Mouse (Mus musculus): ENCODE data around the gene Mpeg1. TPM values are rescaled to one million over a fixed set of nuclear protein-coding genes. Genes with fewer than 3 reads are reported as not detected.

Gene Mpeg1
- polyA plus RNA-seq, 1 experiment from 2014 or later = 0.55 TPM

DNA sequence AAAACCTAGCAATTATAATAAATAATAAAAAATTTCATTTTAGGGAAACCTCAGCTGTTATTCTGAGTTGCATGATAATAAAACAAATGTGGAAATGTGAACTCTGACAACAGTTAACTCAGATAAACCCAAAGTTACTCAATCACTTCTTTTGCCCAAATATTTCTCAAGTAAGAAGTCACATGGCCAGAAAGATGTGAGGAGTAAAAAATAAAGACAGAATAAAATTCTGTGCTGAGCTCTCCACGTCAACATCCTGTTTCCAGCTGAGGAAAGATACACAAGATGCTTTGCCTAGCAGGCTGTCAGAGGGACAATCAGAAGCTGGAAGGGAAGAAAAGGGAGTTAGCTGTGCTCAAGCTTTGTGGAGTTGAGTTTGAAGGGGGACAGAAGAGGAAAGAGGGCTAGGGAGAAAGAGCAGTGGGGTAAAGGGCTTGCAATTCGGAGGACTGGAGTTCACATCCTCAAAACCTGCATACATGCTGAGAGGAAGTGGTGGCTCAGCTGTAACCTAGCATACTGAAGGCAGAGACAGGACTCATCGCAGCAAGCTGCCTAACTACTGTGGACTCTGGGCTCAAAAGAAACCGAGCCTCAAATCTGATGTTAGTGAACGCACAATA lies 20.4 kb upstream of the Mpeg1 start:
- H3K4me2 ChIP-seq = no peak overlapping the region
- 69% methylated on average over 5 of the region's 5 CpGs for WGBS

DNA sequence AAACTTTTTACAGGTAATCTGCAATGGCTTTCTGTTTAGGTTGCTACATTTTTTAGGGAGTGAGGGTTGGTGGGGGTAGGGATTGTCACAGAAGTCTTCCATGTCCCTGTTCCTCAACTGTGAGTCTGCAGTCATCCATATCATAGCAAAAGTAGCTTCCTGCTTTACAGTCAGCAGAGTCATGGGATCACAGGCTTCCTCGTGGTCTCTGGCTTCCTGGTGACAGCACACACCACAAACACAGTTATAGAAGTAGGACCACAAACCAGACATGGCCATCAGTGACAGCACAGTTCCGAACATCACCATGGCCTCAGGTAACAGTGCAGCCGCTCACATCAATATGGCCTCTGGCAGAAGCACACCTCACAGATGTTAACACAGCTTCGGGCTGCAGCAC lies 18.0 kb upstream of the Mpeg1 start:
- no peak overlapping the region for H3K9ac ChIP-seq
- no peak overlapping the region for H3K4me3 ChIP-seq (replicated peaks)
- H3K27ac ChIP-seq = no peak overlapping the region
- no peaks in the 10 kb centered on the region for H3K36me3 ChIP-seq (replicated peaks)
- no peaks in the 10 kb centered on the region for H3K9me3 ChIP-seq
- 87% methylated on average over 4 of the region's 4 CpGs for WGBS
- no peak for ATAC-seq (ENCODE audit: low FRiP score)
- no peak overlapping the region for H3K4me2 ChIP-seq
- H3K27me3 ChIP-seq = no peaks in the 10 kb centered on the region
- H3K4me1 ChIP-seq = no peaks in the 10 kb centered on the region

More for the DNA sequence above, 20.4 kb upstream of the Mpeg1 start:
- H3K4me1 ChIP-seq = no peaks in the 10 kb centered on the region
- H3K27ac ChIP-seq = no peak overlapping the region
- no peak overlapping the region for H3K4me3 ChIP-seq (replicated peaks)
- no peaks in the 10 kb centered on the region for H3K9me3 ChIP-seq
- no peak overlapping the region for H3K9ac ChIP-seq
- H3K36me3 ChIP-seq (replicated peaks) = no peaks in the 10 kb centered on the region
- no peaks in the 10 kb centered on the region for H3K27me3 ChIP-seq
- no peak for ATAC-seq (ENCODE audit: low FRiP score)

DNA sequence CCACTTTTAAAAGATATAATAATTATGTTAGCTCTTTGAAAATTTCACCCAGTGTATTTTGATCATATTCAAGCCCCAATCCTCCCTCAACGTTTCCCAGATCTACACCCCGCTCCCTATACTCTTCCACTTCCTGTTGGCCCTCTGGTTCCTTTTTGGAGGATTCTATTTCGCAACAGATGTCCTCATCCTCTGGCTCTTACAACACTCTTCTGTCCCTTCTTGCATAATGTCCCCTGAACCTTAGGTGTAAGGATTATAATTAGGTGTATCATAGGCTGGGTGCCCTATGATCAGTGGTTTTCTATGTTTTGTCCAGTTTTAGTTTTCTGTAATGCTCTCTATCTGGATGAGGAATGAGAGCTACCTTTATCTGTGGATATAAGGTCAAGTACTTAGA lies 15.6 kb upstream of the Mpeg1 start:
- 85% methylated on average over 3 of the region's 3 CpGs for WGBS
- no peak for ATAC-seq (ENCODE audit: low FRiP score)

DNA sequence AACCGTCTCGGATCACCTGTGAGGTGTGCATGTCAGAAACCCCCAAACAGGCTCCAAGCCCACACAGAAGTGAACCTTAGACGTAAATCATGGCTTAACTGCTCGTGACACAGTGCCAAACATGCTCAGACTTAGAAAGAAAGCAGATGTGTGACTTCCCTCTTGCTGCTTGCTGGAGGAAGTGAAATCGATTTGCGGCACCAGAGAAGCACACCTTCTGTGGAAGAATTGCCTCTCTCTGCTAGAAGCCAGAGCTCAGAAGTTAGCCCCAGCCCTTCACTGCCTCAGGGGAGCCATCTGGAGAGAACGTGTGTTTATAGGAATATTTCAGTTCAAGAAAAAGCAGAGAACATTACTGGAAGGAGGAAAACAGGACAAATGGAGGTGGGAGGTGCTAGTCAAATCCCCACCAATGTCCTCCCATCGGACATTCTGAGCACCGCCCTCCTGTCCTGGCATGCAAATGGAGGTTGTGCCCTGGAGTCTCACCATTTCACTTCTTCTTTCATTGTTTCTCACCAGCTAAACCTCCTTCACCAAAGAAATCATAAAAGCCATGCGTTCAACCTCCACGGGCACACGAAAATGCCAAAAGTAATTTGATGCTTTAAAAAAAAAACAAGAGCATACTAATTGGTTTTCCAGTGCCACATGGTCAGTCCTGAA lies 3.0 kb upstream of the Mpeg1 start:
- H3K9me3 ChIP-seq = no peaks in the 10 kb centered on the region
- no peak overlapping the region for H3K4me3 ChIP-seq (replicated peaks)
- no peak for ATAC-seq (ENCODE audit: low FRiP score)
- no peaks in the 10 kb centered on the region for H3K4me1 ChIP-seq
- H3K9ac ChIP-seq = no peak overlapping the region
- no peaks in the 10 kb centered on the region for H3K27me3 ChIP-seq
- H3K36me3 ChIP-seq (replicated peaks) = no peaks in the 10 kb centered on the region
- H3K27ac ChIP-seq = no peak overlapping the region
- no peak overlapping the region for H3K4me2 ChIP-seq
- WGBS = 86% methylated on average over 12 of the region's 12 CpGs

More for the DNA sequence above, 15.6 kb upstream of the Mpeg1 start:
- Histone ChIP-seq H3K36me3 (replicated peaks) (no peaks in the 10 kb centered on the region), H3K27ac (no peak overlapping the region), H3K4me2 (no peak overlapping the region), H3K27me3 (no peaks in the 10 kb centered on the region), H3K4me1 (no peaks in the 10 kb centered on the region), H3K9ac (no peak overlapping the region), H3K4me3 (replicated peaks) (no peak overlapping the region), H3K9me3 (no peaks in the 10 kb centered on the region)

DNA sequence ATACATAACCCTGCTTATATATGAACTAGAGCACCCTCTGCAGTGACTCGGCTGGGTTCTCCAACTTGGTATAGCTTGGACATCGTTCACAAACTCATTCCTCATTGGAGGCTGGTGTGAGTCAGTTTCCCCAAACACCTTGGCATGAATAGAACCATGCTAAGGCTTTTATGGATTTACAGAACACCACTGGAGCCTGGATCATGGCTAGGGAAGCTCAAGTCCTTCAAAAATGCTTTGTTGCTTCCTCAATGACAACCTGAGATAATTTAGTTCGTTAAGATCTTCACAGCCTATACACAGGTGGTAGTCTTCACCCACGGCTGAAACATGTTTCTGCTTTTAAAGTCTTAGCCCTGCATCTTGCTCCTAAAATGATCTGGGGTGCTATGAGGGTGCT lies 1.1 kb upstream of the Mpeg1 start:
- 84% methylated on average over 4 of the region's 4 CpGs for WGBS
- H3K27ac ChIP-seq = no peak overlapping the region
- no peak overlapping the region for H3K4me3 ChIP-seq (replicated peaks)
- no peak overlapping the region for H3K4me2 ChIP-seq
- no peak for ATAC-seq (ENCODE audit: low FRiP score)
- no peaks in the 10 kb centered on the region for H3K36me3 ChIP-seq (replicated peaks)
- peaks cover 7% of the 10 kb centered on the region; the same call in 1 of the 2 replicates for H3K4me1 ChIP-seq
- no peak overlapping the region for H3K9ac ChIP-seq
- H3K27me3 ChIP-seq = no peaks in the 10 kb centered on the region
- H3K9me3 ChIP-seq = no peaks in the 10 kb centered on the region

DNA sequence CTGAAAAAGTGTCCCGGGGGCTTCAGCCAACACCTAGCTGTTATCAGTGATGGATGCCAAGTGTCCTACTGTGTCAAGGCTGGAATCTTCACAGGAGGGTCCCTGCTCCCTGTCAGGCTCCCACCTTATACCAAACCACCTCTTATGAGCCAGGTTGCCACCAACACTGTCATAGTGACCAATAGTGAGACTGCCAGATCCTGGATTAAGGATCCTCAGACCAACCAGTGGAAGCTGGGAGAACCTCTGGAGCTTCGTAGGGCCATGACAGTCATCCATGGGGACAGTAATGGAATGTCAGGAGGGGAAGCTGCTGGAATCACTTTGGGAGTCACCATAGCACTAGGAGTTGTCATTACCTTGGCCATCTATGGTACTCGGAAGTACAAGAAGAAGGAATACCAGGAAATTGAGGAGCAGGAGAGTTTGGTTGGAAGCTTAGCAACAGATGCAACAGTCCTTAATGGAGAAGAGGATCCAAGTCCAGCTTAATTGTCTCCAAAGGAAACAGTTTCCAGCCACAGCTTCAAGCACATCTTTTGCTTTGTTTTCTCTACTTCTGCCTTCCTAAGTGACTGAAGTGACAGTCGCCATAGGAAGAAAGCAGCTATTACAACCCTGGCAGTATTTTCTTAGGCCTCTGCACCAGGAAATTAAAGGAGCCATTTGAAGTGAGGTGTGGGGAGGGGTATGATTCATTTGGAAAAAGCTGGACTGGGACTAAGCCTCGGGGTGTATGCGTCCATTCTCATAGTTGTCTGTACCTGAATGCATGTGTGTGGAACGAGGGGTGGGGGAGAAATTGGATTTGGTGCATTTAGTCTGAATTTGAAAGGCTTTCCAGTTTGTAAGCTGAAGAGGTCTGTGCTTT lies 2.5 kb downstream of the Mpeg1 start:
- H3K4me1 ChIP-seq = peaks cover 7% of the 10 kb centered on the region; the same call in 1 of the 2 replicates
- peak; percentile 24; the same call in 1 of the 2 replicates for ATAC-seq (ENCODE audit: low FRiP score)
- H3K4me2 ChIP-seq = no peak overlapping the region
- no peaks in the 10 kb centered on the region for H3K9me3 ChIP-seq
- 58% methylated on average over 7 of the region's 7 CpGs for WGBS
- no peaks in the 10 kb centered on the region for H3K27me3 ChIP-seq
- H3K9ac ChIP-seq = no peak overlapping the region
- H3K27ac ChIP-seq = no peak overlapping the region
- H3K4me3 ChIP-seq (replicated peaks) = no peak overlapping the region
- H3K36me3 ChIP-seq (replicated peaks) = peaks cover 8% of the 10 kb centered on the region

DNA sequence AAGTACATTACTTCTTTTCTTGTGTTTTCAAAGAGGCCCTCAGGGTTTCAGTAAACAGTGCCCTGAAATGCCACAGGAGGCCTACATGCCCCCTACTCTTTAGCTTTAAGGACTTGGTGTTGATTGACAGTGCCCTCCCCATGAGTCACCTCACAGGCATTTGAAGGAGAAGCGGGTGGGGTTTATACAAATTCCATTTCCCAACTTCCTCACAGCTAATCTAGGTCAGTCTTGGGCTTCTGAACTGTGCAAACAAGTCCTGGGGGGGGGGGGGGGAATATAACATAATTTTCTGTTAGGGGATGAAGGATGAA lies 3.1 kb downstream of the Mpeg1 start:
- WGBS = 17% methylated on average over 1 of the region's 1 CpGs
- Histone ChIP-seq H3K4me3 (replicated peaks) (no peak overlapping the region), H3K9me3 (no peaks in the 10 kb centered on the region), H3K36me3 (replicated peaks) (peaks cover 14% of the 10 kb centered on the region), H3K27me3 (no peaks in the 10 kb centered on the region), H3K4me2 (no peak overlapping the region), H3K9ac (no peak overlapping the region), H3K27ac (no peak overlapping the region), H3K4me1 (peaks cover 7% of the 10 kb centered on the region; the same call in 1 of the 2 replicates)
- ATAC-seq (ENCODE audit: low FRiP score) = peak; percentile 31; the same call in 1 of the 2 replicates

DNA sequence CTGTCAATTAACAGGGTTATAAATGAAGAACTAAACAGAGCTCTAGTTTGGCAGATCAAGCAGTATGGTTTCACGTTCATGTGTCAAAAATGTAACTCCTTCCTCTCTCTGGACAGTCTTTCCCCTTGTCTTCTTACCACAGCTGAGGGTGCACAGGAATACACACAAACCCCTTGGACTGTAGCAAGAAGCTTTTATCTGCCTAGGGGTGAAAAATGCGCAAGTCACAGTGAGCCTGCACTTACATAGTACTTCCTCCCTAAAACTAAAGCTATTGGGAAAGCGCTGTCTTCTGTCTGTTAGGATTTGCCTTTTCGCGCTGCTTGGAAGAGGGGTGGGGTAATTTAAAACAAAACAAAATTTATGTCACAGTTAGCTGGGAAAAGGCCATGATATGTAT lies 3.5 kb downstream of the Mpeg1 start:
- Histone ChIP-seq H3K4me3 (replicated peaks) (no peak overlapping the region), H3K36me3 (replicated peaks) (peaks cover 19% of the 10 kb centered on the region), H3K4me1 (peaks cover 7% of the 10 kb centered on the region; the same call in 1 of the 2 replicates), H3K27me3 (no peaks in the 10 kb centered on the region), H3K9me3 (no peaks in the 10 kb centered on the region), H3K4me2 (no peak overlapping the region), H3K27ac (no peak overlapping the region), H3K9ac (no peak overlapping the region)
- WGBS = 75% methylated on average over 5 of the region's 5 CpGs
- no peak for ATAC-seq (ENCODE audit: low FRiP score)

DNA sequence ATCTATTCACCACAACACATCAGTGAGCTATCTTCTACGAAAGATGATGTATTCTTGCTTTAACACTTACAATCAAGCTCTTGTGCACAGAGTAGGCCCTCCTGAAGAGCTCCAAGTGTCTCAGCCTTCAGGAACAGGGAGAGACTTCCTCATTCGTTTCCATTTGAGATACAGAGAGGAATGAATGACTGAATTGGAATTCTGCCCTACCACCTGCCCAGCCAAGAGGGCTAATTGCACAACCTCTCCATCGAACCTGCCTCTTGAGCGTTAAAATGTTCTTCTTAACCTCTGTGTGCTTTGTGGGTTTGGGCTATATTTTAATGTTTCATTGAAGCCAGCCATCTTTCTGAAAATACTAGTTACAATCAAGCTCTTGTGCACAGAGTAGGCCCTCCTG lies 4.1 kb downstream of the Mpeg1 start:
- Histone ChIP-seq H3K4me1 (peaks cover 7% of the 10 kb centered on the region; the same call in 1 of the 2 replicates), H3K4me3 (replicated peaks) (no peak overlapping the region), H3K27me3 (no peaks in the 10 kb centered on the region), H3K36me3 (replicated peaks) (peaks cover 24% of the 10 kb centered on the region), H3K9me3 (no peaks in the 10 kb centered on the region), H3K27ac (no peak overlapping the region), H3K4me2 (no peak overlapping the region), H3K9ac (no peak overlapping the region)
- ATAC-seq (ENCODE audit: low FRiP score) = no peak
- 84% methylated on average over 4 of the region's 4 CpGs for WGBS

DNA sequence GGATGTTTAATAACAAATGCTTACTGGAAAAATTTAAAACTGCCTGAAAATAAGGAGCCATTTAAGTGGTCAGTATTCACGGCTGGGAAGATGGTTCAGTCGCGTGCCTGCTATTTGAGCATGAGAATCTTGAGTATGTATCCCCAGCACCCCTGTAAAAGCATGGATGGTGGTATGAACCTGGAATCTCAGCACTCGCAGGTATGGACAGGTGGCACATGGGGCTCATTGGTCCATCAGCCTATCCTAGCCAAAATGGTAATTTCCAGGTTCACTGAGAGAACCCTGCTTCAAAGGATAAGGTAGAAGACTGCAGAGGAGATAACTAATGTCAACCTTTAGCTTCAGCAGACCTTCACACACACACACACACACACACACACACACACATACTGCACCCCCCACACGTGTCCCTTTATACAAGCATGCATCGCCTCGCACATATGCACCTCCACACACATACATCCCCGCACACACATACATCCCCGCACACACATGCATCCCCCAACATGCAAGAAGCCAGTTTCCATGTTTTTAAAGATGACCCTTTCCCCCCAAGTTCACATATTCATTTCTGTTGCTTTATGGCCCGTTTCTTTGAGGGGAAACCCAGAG lies 5.1 kb downstream of the Mpeg1 start:
- 94% methylated on average over 10 of the region's 10 CpGs for WGBS
- Histone ChIP-seq H3K9ac (no peak overlapping the region), H3K9me3 (no peaks in the 10 kb centered on the region), H3K27me3 (no peaks in the 10 kb centered on the region), H3K36me3 (replicated peaks) (peaks cover 31% of the 10 kb centered on the region), H3K27ac (no peak overlapping the region), H3K4me2 (no peak overlapping the region), H3K4me1 (peaks cover 7% of the 10 kb centered on the region; the same call in 1 of the 2 replicates), H3K4me3 (replicated peaks) (no peak overlapping the region)
- ATAC-seq (ENCODE audit: low FRiP score) = no peak; the same call in 1 of the 2 replicates

DNA sequence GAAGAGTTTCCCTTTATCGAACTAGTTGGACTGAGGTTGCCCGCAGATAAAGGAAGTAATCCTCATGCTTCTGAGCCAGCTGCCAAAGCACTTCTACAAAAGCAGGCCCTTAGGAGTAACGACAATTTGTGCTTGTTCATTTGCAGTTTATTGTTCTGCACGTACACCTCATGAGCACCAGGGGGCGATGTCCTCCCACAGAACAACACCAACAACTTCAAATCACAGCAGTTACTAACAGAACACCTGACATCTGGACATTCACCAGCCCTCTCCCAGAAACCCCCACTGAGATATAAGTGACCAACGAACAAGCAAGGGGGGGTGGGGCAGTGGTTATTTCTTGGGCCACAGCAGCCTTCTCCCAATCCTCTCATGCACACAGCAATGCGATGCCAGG lies 5.6 kb downstream of the Mpeg1 start:
- ATAC-seq (ENCODE audit: low FRiP score) = peak; percentile 47
- Histone ChIP-seq H3K27me3 (no peaks in the 10 kb centered on the region), H3K4me1 (peaks cover 7% of the 10 kb centered on the region; the same call in 1 of the 2 replicates), H3K36me3 (replicated peaks) (peaks cover 37% of the 10 kb centered on the region), H3K9me3 (no peaks in the 10 kb centered on the region), H3K4me2 (no peak overlapping the region), H3K27ac (no peak overlapping the region), H3K4me3 (replicated peaks) (no peak overlapping the region), H3K9ac (no peak overlapping the region)
- 26% methylated on average over 7 of the region's 7 CpGs for WGBS

DNA sequence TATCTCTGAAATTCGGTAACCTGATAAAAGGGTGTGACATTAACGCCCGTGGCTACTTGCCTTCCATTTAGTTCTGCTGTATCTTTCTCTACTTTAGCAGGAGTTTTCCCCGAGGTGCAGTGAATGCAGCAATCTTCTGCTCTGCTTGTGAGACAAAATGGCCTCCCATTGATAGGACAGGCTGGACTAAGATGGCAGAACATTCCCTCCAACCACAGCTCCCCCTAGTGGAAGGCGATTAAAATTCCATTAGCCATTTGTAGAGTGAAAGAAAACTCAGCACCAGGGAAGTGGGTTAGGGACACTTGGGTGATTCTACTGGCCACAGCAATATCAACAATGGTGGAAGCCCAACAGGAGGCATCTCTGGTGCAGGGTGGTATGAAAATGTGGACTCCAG lies 6.9 kb downstream of the Mpeg1 start:
- Histone ChIP-seq H3K27ac (no peak overlapping the region), H3K36me3 (replicated peaks) (peaks cover 46% of the 10 kb centered on the region), H3K27me3 (no peaks in the 10 kb centered on the region), H3K9ac (no peak overlapping the region), H3K4me2 (no peak overlapping the region), H3K9me3 (no peaks in the 10 kb centered on the region), H3K4me1 (peaks cover 7% of the 10 kb centered on the region; the same call in 1 of the 2 replicates), H3K4me3 (replicated peaks) (no peak overlapping the region)
- 88% methylated on average over 5 of the region's 5 CpGs for WGBS
- no peak for ATAC-seq (ENCODE audit: low FRiP score)
